Mouse (Mus musculus): ENCODE results near the gene Vwc2l.

Vwc2l gene

DNA sequence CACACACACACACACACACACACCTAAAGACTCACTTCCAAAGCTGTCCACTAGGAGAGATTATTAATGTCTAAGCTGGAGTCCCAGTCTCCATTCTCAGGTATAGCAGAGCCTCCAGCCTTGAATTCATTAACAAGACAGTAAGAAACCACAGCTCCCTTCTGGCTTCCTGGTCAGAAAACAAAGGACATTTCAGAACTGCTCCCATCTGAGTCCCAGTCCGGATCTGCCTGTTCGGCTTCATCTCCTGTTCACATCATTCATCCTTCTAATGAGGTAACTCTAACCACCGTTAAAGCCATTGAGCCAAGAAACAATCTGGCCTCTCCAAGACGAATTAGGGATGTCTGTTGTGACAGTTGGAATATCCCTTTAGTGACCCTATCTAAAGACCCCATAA lies 185.7 kb downstream of the Vwc2l start:
- no peak for DNase-seq (ENCODE audit: low read depth, low spot score)

DNA sequence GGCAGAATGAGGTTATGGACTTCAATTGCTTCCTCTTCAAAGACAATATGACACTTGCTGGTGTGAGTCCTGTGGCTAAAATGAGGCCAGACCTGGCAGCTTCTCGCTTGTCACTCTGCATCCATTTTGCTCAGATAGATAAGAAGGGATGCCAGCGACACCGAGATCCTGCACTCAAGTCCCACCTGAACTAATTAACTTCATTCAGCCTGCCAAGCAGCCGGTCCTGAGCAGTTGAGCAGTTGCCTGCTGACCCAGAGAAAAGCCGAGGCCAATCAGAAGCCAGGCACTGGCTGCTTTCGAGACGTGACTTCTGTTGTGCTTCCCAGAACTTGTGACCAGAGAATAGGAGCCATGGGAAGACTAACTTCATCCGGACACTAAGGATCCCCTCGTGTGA lies 187.6 kb downstream of the Vwc2l start:
- DNase-seq (ENCODE audit: low read depth, low spot score): no peak

DNA sequence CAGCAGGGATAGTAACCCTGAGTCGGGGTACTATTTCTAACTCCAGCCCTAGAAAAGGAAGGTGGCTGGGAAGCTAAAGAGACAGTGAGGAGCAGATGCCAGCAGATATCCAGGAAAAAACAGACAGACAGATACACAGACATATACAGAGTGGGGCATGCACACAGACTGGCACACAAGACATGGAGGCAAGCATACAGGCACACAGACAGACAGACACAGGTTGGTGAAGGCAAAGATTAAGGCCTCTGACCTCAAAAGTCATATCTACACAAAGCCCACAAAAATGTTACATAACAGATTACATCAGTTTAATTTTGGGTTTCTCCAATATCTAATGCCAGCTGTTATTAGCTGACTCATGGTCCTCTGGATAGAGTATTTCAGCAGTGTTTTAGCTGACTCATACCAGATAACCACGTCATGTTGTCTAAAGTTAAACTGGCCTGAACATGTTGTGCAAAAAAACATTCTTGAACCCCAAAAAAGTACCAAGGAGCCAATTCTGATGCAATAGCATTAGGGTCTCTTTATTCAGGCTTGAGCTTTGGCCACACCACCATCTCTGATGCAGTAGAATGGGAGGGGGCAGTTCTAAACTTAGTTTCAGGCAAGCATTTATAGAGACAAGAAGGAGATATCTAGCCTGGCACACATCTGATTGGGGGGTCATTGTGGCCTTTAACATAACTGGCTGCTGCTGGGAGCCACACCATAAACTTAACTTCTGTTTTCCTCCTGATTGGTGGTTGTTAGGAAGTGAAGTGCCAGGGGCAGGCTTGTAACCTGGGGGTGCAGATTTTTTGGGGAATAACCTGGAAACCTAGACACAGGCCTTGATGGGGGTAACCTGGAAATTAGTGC lies 192.9 kb downstream of the Vwc2l start:
- no peak for DNase-seq (ENCODE audit: low read depth, low spot score)

DNA sequence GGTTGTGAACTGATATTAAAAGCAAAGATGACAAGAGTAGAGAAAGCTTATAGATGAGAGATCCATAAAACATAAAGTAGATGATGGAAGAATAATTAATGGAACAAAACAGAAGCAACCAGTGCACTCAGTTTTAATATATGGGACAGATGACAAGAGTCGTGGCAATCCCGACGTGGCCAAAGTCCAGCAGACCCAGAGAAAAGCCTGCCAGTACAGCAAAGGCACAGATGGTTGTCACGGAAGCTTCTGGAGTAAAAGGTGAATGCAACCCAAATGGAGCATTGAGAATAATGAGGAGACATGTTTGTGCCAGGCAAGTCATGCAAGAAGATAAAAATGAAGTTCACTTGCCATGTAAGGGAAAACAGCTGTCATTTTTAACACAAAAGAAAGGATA lies 207.5 kb downstream of the Vwc2l start:
- DNase-seq (ENCODE audit: low read depth, low spot score): no peak

Measured in brain, embryonic 18.5 days (tissue).